Mouse (Mus musculus) myocyte (in vitro differentiated cells): Measurements from ENCODE around the gene Dpp6. TPM values are rescaled to one million over a fixed set of nuclear protein-coding genes. Genes with fewer than 3 reads are reported as not detected.

Experiments
- H3K27me3 ChIP-seq: one replicate; pipeline ENCODE4 v1.6.1; 2011; ENCODE audit not compliant: control insufficient read depth, insufficient read depth, insufficient read length
- H3K36me3 ChIP-seq: one replicate; pipeline ENCODE4 v1.6.1; 2011; ENCODE audit not compliant: control insufficient read depth, insufficient read depth
- H3K4me2 ChIP-seq: one replicate; pipeline ENCODE4 v1.6.1; 2011; ENCODE audit warnings: low read depth, control low read depth
- H3K4me3 ChIP-seq: one replicate; pipeline ENCODE4 v1.5.1; 2011; ENCODE audit warnings: mild to moderate bottlenecking, control low read depth, moderate library complexity
- H3K79me2 ChIP-seq: one replicate; pipeline ENCODE4 v1.6.1; 2011; ENCODE audit not compliant: control insufficient read depth, insufficient read depth
- H3ac ChIP-seq: one replicate; pipeline ENCODE4 v1.6.1; 2011; ENCODE audit not compliant: control insufficient read depth, insufficient read length
- CEBPB ChIP-seq: IDR thresholded peaks from 2 replicates; pipeline ENCODE4 v1.6.1; 2011; ENCODE audit warnings: mild to moderate bottlenecking, moderate library complexity; ENCODE audit not compliant: poor library complexity, insufficient read depth, severe bottlenecking
- E2F4 ChIP-seq: IDR thresholded peaks from one replicate; pipeline ENCODE4 v1.6.1; 2011; ENCODE audit warnings: mild to moderate bottlenecking, control low read depth, moderate library complexity; ENCODE audit not compliant: insufficient read depth
- MAX ChIP-seq: IDR thresholded peaks from one replicate; pipeline ENCODE4 v1.6.1; 2011; ENCODE audit warnings: low read depth, mild to moderate bottlenecking, control low read depth
- MYOD1 ChIP-seq, 3 experiments: IDR thresholded peaks; one replicate each; pipeline ENCODE4 v1.6.1; 2011; ENCODE audit warnings: control low read depth in 2 of 3, low read depth in 2 of 3, mild to moderate bottlenecking in 2 of 3, moderate library complexity in 1 of 3; ENCODE audit not compliant: insufficient read length in 2 of 3, control insufficient read depth in 1 of 3
- MYOG ChIP-seq, 3 experiments: IDR thresholded peaks; one replicate each; pipeline ENCODE4 v1.6.1; 2011; ENCODE audit warnings: control low read depth in 2 of 3, low read depth in 2 of 3, mild to moderate bottlenecking in 2 of 3; ENCODE audit not compliant: insufficient read length in 2 of 3, control insufficient read depth in 1 of 3, insufficient read depth in 1 of 3
- POLR2A ChIP-seq: IDR thresholded peaks from one replicate; pipeline ENCODE4 v1.6.1; 2011; ENCODE audit warnings: low read depth, mild to moderate bottlenecking, control low read depth, moderate library complexity; ENCODE audit not compliant: insufficient read length
- POLR2AphosphoS2 ChIP-seq: IDR thresholded peaks from one replicate; pipeline ENCODE4 v1.6.1; 2011; ENCODE audit warnings: low read depth, control low read depth; ENCODE audit not compliant: insufficient read length
- REST ChIP-seq: IDR thresholded peaks from one replicate; pipeline ENCODE4 v1.6.1; 2011; ENCODE audit warnings: mild to moderate bottlenecking, control low read depth, moderate library complexity; ENCODE audit not compliant: insufficient read depth, insufficient read length
- SRF ChIP-seq: IDR thresholded peaks from one replicate; pipeline ENCODE4 v1.6.1; 2011; ENCODE audit warnings: low read depth; ENCODE audit not compliant: control insufficient read depth, insufficient read length
- TCF12 ChIP-seq: IDR thresholded peaks from one replicate; pipeline ENCODE4 v1.6.1; 2011; ENCODE audit warnings: mild to moderate bottlenecking, control low read depth; ENCODE audit not compliant: poor library complexity, insufficient read depth, severe bottlenecking
- TCF3 ChIP-seq: IDR thresholded peaks from one replicate; pipeline ENCODE4 v1.6.1; 2011; ENCODE audit warnings: low read depth, control low read depth; ENCODE audit not compliant: insufficient read length
- USF1 ChIP-seq: IDR thresholded peaks from one replicate; pipeline ENCODE4 v1.6.1; 2011; ENCODE audit warnings: low read depth, mild to moderate bottlenecking, control low read depth, moderate library complexity
- polyA plus RNA-seq: library from polyadenylated mRNA; unstranded; fragments of >200 nt; fragmentation: generic; extraction: Trizol; gene quantifications from one replicate; pipeline ENCODE4 v1.2.1, GENCODE M21; 2012; ENCODE audit warnings: missing spikeins

The Dpp6 gene
- polyA plus RNA-seq: 0.06 TPM

DNA sequence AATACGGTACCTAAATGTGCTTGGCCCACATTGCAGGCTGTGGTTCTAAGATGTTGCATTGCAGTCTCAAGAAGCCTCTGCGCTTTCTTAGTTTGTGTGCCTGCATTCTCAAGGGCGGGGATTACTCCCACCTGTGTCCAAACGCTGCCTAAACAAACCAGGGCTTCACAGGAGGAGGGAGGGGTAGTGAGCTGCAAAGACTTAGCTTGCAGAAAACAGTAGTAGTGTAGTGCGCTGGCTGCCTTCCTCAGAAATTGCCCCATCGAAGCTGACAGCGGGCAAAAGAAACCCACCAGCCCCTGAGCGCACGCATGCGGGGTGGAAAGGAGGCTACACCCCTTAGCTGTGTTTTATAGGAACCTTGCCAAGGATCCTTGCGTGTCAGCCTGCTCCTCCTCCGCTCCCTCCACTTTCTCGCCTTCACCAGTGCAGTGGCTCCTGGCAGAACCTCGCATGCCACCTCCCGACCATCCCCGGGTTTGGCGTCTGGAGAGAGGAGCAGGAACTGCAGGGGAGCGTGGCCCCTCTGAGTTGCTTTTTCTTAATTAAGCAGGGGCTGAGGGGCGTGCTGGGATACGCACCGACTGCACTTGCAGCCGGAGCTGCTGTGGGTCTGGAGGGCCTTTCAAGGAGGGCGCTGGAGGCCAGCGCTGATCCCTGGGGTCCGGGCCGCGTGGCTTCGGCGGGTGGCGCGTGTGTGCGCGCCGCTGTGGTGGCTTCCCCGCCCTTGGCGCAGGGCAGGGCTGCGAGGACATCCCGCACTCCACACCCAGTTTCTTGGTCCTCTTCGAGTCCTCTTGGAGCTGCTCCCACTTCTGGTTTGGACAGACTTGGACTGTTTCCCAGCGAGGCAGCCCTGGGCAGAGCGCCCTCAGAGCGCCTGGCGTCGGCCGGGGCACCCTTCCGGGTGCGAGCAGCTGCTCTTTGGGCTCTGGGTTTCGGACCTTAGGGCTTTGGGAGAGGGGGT, at the start of gene Dpp6:
Gene Dpp6 (plus strand): TSS at position 229 of the 967 bp plus-strand sequence.
- no peak within 1 kb of the TSS for H3K4me3 ChIP-seq
- no peaks in the 10 kb centered on the region for H3K36me3 ChIP-seq
- H3K4me2 ChIP-seq: no peak within 1 kb of the TSS
- H3ac ChIP-seq: no peak within 1 kb of the TSS
- no peak for TF ChIP-seq POLR2A
- no peak for TF ChIP-seq REST
- no peak for TF ChIP-seq CEBPB
- TF ChIP-seq MYOG (IDR thresholded peaks at IDR 0.05; ENCODE audit: control insufficient read depth in 1 of 3, insufficient read depth in 1 of 3, insufficient read length in 2 of 3, low read depth in 2 of 3): no peak
- no peak for TF ChIP-seq TCF3
- no peak for TF ChIP-seq POLR2AphosphoS2
- no peak for TF ChIP-seq E2F4
- no peak for TF ChIP-seq USF1
- TF ChIP-seq TCF12: no peak
- no peak for TF ChIP-seq SRF
- TF ChIP-seq MAX: no peak
- TF ChIP-seq MYOD1 (IDR thresholded peaks at IDR 0.05; ENCODE audit: control insufficient read depth in 1 of 3, insufficient read length in 2 of 3, low read depth in 2 of 3): no peak
- no peaks in the 10 kb centered on the region for H3K27me3 ChIP-seq
- no peaks in the 10 kb centered on the region for H3K79me2 ChIP-seq

DNA sequence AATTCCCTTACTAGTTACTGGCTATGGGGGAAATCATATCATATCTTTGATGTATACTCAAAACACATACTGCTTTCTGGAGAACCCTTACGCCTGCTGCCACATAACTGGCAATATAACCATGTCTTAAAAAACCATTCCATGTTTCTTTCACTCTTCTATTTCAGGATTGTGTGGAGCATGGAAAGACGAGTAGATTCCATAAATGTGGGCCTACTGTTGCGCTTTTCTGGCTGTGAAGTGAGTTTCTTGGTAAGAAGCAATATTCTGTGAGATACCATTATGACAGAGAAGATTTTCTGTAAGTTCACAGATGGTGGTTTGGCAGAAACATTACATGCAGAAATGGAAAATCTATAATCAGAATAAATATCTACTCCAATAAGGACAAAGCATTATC, 33.0 kb upstream of the Dpp6 start:
- Histone ChIP-seq H3K27me3 (no peaks in the 10 kb centered on the region), H3K79me2 (no peaks in the 10 kb centered on the region), H3K4me3 (no peak overlapping the region), H3K36me3 (no peaks in the 10 kb centered on the region), H3K4me2 (no peak overlapping the region), H3ac (no peak overlapping the region)
- no peak for TF ChIP-seq MAX

DNA sequence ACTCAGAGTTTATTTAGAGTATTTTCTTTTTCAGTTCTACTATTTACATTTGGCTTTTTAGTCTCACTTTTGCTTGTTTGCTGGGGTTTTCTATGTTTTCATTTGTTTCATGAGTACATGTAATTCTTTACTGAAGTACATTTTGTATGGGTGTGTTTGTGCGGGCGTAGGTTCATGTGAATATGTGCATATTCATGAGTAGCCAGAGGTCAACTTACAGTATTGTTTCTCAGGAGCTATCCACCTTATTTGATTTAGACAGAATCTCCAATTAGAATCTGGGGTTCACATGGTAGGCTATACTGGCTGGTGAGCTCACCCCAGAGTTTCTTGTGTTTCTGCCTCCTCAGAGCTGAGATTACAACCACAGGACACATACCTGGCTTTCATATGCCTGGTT, 21.5 kb upstream of the Dpp6 start:
- H3K36me3 ChIP-seq: no peaks in the 10 kb centered on the region
- TF ChIP-seq MYOG (IDR thresholded peaks at IDR 0.05; ENCODE audit: control insufficient read depth in 1 of 3, insufficient read depth in 1 of 3, insufficient read length in 2 of 3, low read depth in 2 of 3) (no peak), MAX (no peak), E2F4 (no peak), REST (no peak), CEBPB (no peak), TCF12 (no peak), POLR2AphosphoS2 (no peak), POLR2A (no peak), SRF (no peak), TCF3 (no peak), MYOD1 (IDR thresholded peaks at IDR 0.05; ENCODE audit: control insufficient read depth in 1 of 3, insufficient read length in 2 of 3, low read depth in 2 of 3) (no peak), USF1 (no peak)
- no peak overlapping the region for H3K4me2 ChIP-seq
- H3K27me3 ChIP-seq: no peaks in the 10 kb centered on the region
- no peaks in the 10 kb centered on the region for H3K79me2 ChIP-seq
- H3K4me3 ChIP-seq: no peak overlapping the region
- H3ac ChIP-seq: no peak overlapping the region

DNA sequence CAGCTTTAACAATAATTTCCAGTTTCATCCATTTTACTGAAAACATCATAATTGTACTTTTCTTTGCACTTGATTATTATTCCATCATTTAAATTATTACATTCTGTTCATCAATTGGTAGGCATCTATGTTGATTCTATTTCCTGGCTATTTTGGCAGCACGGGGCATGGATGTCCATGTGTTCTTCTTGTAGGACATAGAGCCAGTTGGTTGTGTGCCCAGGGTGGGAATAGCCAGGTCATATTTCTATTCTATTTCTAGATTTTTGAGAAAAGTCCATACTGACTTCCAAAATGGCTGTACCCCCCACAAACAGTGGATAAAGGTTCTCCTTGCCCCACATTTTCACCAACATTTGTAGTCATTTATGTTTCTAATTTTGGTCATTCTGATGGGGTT, 19.0 kb downstream of the Dpp6 start:
- Histone ChIP-seq H3K4me2 (no peak overlapping the region), H3K36me3 (no peaks in the 10 kb centered on the region), H3K27me3 (no peaks in the 10 kb centered on the region), H3K79me2 (no peaks in the 10 kb centered on the region), H3K4me3 (no peak overlapping the region), H3ac (no peak overlapping the region)
- no peak for TF ChIP-seq POLR2AphosphoS2
- TF ChIP-seq MYOD1 (IDR thresholded peaks at IDR 0.05; ENCODE audit: control insufficient read depth in 1 of 3, insufficient read length in 2 of 3, low read depth in 2 of 3): no peak
- no peak for TF ChIP-seq SRF
- TF ChIP-seq MAX: no peak
- no peak for TF ChIP-seq USF1
- no peak for TF ChIP-seq POLR2A

DNA sequence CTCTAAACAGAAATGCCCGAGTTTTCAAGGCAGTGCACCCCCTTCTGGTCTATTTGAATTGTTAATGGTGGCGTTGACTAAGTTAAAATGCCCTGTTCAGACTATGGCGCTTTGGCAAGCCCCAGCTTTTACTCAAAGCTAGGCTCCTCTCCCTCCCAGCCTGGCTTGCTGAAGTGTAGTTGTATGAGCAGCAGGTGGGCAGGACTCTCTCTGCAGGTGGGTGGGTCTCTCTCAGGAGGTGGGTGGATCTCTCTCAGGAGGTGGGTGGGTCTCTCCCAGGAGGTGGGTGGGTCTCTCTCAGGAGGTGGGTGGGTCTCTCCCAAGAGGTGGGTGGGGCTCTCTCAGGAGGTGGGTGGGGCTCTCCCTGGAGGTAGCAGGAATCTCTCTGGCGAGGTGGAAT, 24.1 kb downstream of the Dpp6 start:
- Histone ChIP-seq H3ac (no peak overlapping the region), H3K36me3 (no peaks in the 10 kb centered on the region), H3K4me2 (no peak overlapping the region), H3K27me3 (no peaks in the 10 kb centered on the region), H3K79me2 (no peaks in the 10 kb centered on the region), H3K4me3 (no peak overlapping the region)
- TF ChIP-seq MAX (no peak), E2F4 (no peak)
